ENCODE assay signal across 10 mouse cellular contexts in the genomic region with DNA sequence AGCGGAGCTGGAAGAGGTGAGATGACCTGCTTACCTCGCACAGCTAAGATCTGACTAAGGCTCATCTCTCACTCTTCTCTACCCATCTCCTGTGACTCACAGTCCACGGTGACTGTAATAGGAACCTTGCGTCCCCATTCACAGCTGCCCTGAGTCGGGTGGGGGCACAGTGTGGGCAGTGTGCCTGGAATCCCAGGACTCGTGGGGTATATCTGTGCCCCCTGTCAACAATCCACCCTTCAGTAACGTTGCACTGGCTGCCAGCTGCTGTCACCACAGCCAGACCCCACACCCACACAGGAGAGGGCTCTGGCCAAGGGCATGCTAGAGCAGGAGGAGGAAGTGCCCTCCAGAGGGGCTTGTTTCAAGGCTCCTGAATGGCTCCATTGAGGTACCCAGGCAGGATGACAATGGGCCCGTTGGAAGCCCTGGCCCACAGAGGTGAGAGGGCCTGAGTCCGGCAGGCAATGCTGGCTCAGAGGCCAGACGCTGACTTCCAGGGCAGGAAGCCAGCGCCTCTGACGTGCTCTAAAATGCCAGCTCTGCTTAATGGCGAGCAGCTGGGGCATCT.
A peak's percentile ranks its signal among the peaks of the same experiment; 100 is the strongest.
DNase-seq lines count a peak whose midpoint lies in the region; ATAC-seq lines count a peak whose summit lies in the region.
"Had no signal": no experiment of that assay in that cellular context is flagged by ENCODE, and none has a peak within 500 bp of the region (broad histone marks: within the 10 kb centered on the region; RNA-seq: fewer than 3 reads in every experiment).

No protein-coding gene starts in this region.

- no peaks in the 10 kb centered on the region for H3K36me3 ChIP-seq in midbrain, embryonic 12.5 days
- H3K36me3 ChIP-seq in midbrain, embryonic 10.5 days: no peaks in the 10 kb centered on the region

- ATAC-seq in midbrain, embryonic 12.5 days (ENCODE audit: low FRiP score, low read depth): 0 out of 2 replicates have a peak, but pooled peaks have one; percentile 7
- no peak for ATAC-seq in megakaryocyte-erythroid progenitor cell, adult 5-6 weeks (replicated peaks; ENCODE audit: low FRiP score, low TSS enrichment, poor library complexity, severe bottlenecking)

- peak; percentile 12 for DNase-seq in adrenal gland, adult 2 months
- DNase-seq in adrenal gland, adult 8-10 months: no peak
- DNase-seq in midbrain, embryonic 10.5 days (ENCODE audit: low spot score): no peak
- DNase-seq in gastrocnemius, postnatal 36 days: peak; percentile 47 to 57
- peak; percentile 90 for DNase-seq in skeletal muscle tissue, adult 2 months (ENCODE audit: low read depth, low spot score)
- no peak for DNase-seq in urinary bladder, adult 2 months (ENCODE audit: low spot score)
- DNase-seq: lung, postnatal 14 days; thymus, postnatal 4 days had no signal

- no peak overlapping the region for H3K9ac ChIP-seq in midbrain, embryonic 12.5 days (replicated peaks)

- intact Hi-C loops in gastrocnemius, postnatal 36 days (cut with DNase I): loop anchor here (10.0 kb wide), 1 partner anchor 377 kb away; a partner anchor contains a TSS

- WGBS in midbrain, embryonic 12.5 days: 78% methylated on average over 13 of the region's 13 CpGs
- WGBS in midbrain, embryonic 10.5 days: 83% methylated on average over 13 of the region's 13 CpGs

- H3K27ac ChIP-seq in midbrain, embryonic 12.5 days (replicated peaks): no peak overlapping the region
- no peak overlapping the region for H3K27ac ChIP-seq in midbrain, embryonic 10.5 days (replicated peaks)

- H3K4me2 ChIP-seq in midbrain, embryonic 12.5 days (replicated peaks): no peak overlapping the region

- H3K4me3 ChIP-seq in midbrain, embryonic 12.5 days: no peak overlapping the region
- no peak overlapping the region for H3K4me3 ChIP-seq in midbrain, embryonic 10.5 days

- peaks cover 12% of the 10 kb centered on the region; the same call in 1 of the 2 replicates for H3K4me1 ChIP-seq in midbrain, embryonic 12.5 days
- peaks cover 25% of the 10 kb centered on the region; the same call in 1 of the 2 replicates for H3K4me1 ChIP-seq in midbrain, embryonic 10.5 days

- no peaks in the 10 kb centered on the region for H3K27me3 ChIP-seq in midbrain, embryonic 12.5 days
- H3K27me3 ChIP-seq in midbrain, embryonic 10.5 days (ENCODE audit: low read depth, poor library complexity, severe bottlenecking): 0 out of 2 replicates have a peak, but pooled peaks cover 4% of the 10 kb centered on the region

- no peaks in the 10 kb centered on the region for H3K9me3 ChIP-seq in midbrain, embryonic 12.5 days
- H3K9me3 ChIP-seq in midbrain, embryonic 10.5 days (replicated peaks): no peaks in the 10 kb centered on the region

Comparison
In these comparisons a context has a peak if more than half of its experiments do, and no peak if none do; other contexts are left out.
1. DNase-seq: peak in adrenal gland, adult 2 months (single experiment), gastrocnemius, postnatal 36 days (2 of 2) and skeletal muscle tissue, adult 2 months (single experiment); none in adrenal gland, adult 8-10 months (single experiment), midbrain, embryonic 10.5 days (single experiment) and urinary bladder, adult 2 months (single experiment).